Mouse (Mus musculus) brain, embryonic 14.5 days (tissue): ENCODE results near the gene Lpp.

Experiments used
- CTCF ChIP-seq: fragments of 200-500 bp; IDR thresholded peaks from 2 replicates; pipeline ENCODE4 v1.5.1; 2012; ENCODE audit warnings: inconsistent platforms, mild to moderate bottlenecking, moderate library complexity, borderline replicate concordance; ENCODE audit not compliant: insufficient read depth, insufficient read length; ENCODE audit errors: extremely low read depth
- POLR2A ChIP-seq: fragments of 200-500 bp; IDR thresholded peaks from 2 replicates; pipeline ENCODE4 v1.6.1; 2012; ENCODE audit warnings: mild to moderate bottlenecking, inconsistent platforms, borderline replicate concordance; ENCODE audit not compliant: poor library complexity, insufficient read depth, insufficient read length, severe bottlenecking; ENCODE audit errors: extremely low read depth

GRCm38 (mm10) chr16:24884017-24884416, 490.7 kb downstream of the Lpp start:
- TF ChIP-seq POLR2A = no peak
- no peak for TF ChIP-seq CTCF
